Mouse (Mus musculus): ENCODE data around the gene Gga1.

GRCm38 (mm10) chr15:78936403-78936802, 59.4 kb downstream of the Gga1 start:
- TF ChIP-seq CTCF (IDR thresholded peaks at IDR 0.05; ENCODE audit: control insufficient read depth, insufficient read depth, low read length), result no peak
- TF ChIP-seq POLR2A (IDR thresholded peaks at IDR 0.05; ENCODE audit: borderline replicate concordance, control insufficient read depth, low read depth, low read length), result no peak
